28 mouse cellular contexts compared by ENCODE assay signal in genomic region chr5:91695632-91696031, GRCm38 (mm10).
"Had no signal": no experiment of that assay in that cellular context is flagged by ENCODE, and none has a peak within 500 bp of the region (broad histone marks: within the 10 kb centered on the region; RNA-seq: fewer than 3 reads in every experiment).

No protein-coding gene starts in this region.

- DNase-seq: gastrocnemius, adult 2 months; gastrocnemius, postnatal 10 days; gastrocnemius, postnatal 25 days; heart, adult 18-20 months; heart, postnatal 14 days; heart, postnatal 36 days; kidney, adult 18-20 months; kidney, adult 8-10 months; kidney, postnatal 10 days; kidney, postnatal 25 days; kidney, postnatal 4 days; layer of hippocampus, adult 9-11 months; layer of hippocampus, postnatal 36 days; left cerebral cortex, postnatal 4 days had no signal

- H3K9me3 ChIP-seq: heart, embryonic 10.5 days; heart, embryonic 13.5 days; heart, embryonic 15.5 days; hindbrain, embryonic 10.5 days; hindbrain, embryonic 12.5 days; intestine, embryonic 15.5 days; limb, embryonic 13.5 days; limb, embryonic 15.5 days; liver, embryonic 12.5 days had no signal

- ATAC-seq: hindbrain, embryonic 16.5 days; inflammation-experienced regulatory T-cells, adult 6 months; intestine, embryonic 15.5 days; intestine, postnatal 0 days; liver, embryonic 12.5 days had no signal

- H3K4me1 ChIP-seq: heart, embryonic 13.5 days; heart, embryonic 15.5 days; hindbrain, embryonic 12.5 days; intestine, embryonic 15.5 days; liver, embryonic 12.5 days had no signal

- H3K27ac ChIP-seq: gastrocnemius, adult 2 months; heart, embryonic 10.5 days; heart, embryonic 13.5 days; heart, embryonic 15.5 days; hindbrain, embryonic 10.5 days; hindbrain, embryonic 12.5 days; hindbrain, embryonic 14.5 days; intestine, embryonic 15.5 days; limb, embryonic 13.5 days; limb, embryonic 15.5 days; liver, embryonic 12.5 days; liver, embryonic 14.5 days had no signal

- H3K4me2 ChIP-seq: heart, embryonic 13.5 days; heart, embryonic 15.5 days; hindbrain, embryonic 12.5 days; hindbrain, embryonic 14.5 days; intestine, embryonic 15.5 days; limb, embryonic 13.5 days; limb, embryonic 15.5 days; liver, embryonic 12.5 days had no signal

- H3K27me3 ChIP-seq: heart, embryonic 13.5 days; heart, embryonic 15.5 days; hindbrain, embryonic 12.5 days; intestine, embryonic 15.5 days; limb, embryonic 13.5 days; limb, embryonic 15.5 days; liver, embryonic 12.5 days had no signal

- H3K9ac ChIP-seq: heart, embryonic 13.5 days; heart, embryonic 15.5 days; hindbrain, embryonic 12.5 days; hindbrain, embryonic 14.5 days; intestine, embryonic 15.5 days; limb, embryonic 13.5 days; limb, embryonic 15.5 days; liver, embryonic 12.5 days; liver, embryonic 14.5 days had no signal

- H3K4me3 ChIP-seq: gastrocnemius, adult 2 months; heart, embryonic 10.5 days; heart, embryonic 13.5 days; heart, embryonic 15.5 days; hindbrain, embryonic 10.5 days; hindbrain, embryonic 12.5 days; intestine, embryonic 15.5 days; limb, embryonic 13.5 days; limb, embryonic 15.5 days; liver, embryonic 12.5 days had no signal

- H3K36me3 ChIP-seq: heart, embryonic 10.5 days; heart, embryonic 13.5 days; heart, embryonic 15.5 days; hindbrain, embryonic 10.5 days; hindbrain, embryonic 12.5 days; intestine, embryonic 15.5 days; limb, embryonic 13.5 days; limb, embryonic 15.5 days; liver, embryonic 12.5 days had no signal
